8 mouse cellular contexts compared by ENCODE assay signal in genomic region chr9:62678550-62679155, GRCm38 (mm10). TPM values are rescaled to one million over a fixed set of nuclear protein-coding genes. Genes with fewer than 3 reads are reported as not detected.
A peak's percentile ranks its signal among the peaks of the same experiment; 100 is the strongest.
DNase-seq lines count a peak whose midpoint lies in the region; ATAC-seq and TF ChIP-seq lines count a peak whose summit lies in the region.

No protein-coding gene starts in this region.

- 6% methylated on average over 22 of the region's 22 CpGs for WGBS in forebrain, postnatal 0 days
- 9% methylated on average over 22 of the region's 22 CpGs for WGBS in intestine, embryonic 15.5 days
- WGBS in midbrain, postnatal 0 days: 7% methylated on average over 22 of the region's 22 CpGs

- no peak for TF ChIP-seq CTCF in forebrain, postnatal 0 days (IDR thresholded peaks at IDR 0.05; ENCODE audit: low read depth)
- no peak for TF ChIP-seq CTCF in midbrain, postnatal 0 days (IDR thresholded peaks at IDR 0.05)

- peaks cover 5% of the 10 kb centered on the region; the same call in 1 of the 2 replicates for H3K4me1 ChIP-seq in forebrain, postnatal 0 days (ENCODE audit: insufficient read depth)
- peaks cover 17% of the 10 kb centered on the region for H3K4me1 ChIP-seq in intestine, embryonic 15.5 days (replicated peaks)
- peaks cover 6% of the 10 kb centered on the region; the same call in 1 of the 2 replicates for H3K4me1 ChIP-seq in midbrain, postnatal 0 days (ENCODE audit: insufficient read depth, low read length)

- no peak overlapping the region for H3K27ac ChIP-seq in forebrain, postnatal 0 days (ENCODE audit: low read depth, low read length)
- H3K27ac ChIP-seq in intestine, embryonic 15.5 days: no peak overlapping the region
- H3K27ac ChIP-seq in midbrain, postnatal 0 days (ENCODE audit: low read depth, low read length): no peak overlapping the region

- peak overlapping the region; percentile 30 for H3K4me3 ChIP-seq in forebrain, postnatal 0 days (ENCODE audit: low read depth, low read length)
- H3K4me3 ChIP-seq in intestine, embryonic 15.5 days (replicated peaks): peak overlapping the region; percentile 45
- peak overlapping the region; percentile 25; the same call in 1 of the 2 replicates for H3K4me3 ChIP-seq in midbrain, postnatal 0 days (ENCODE audit: low read depth, low read length)

- no peaks in the 10 kb centered on the region for H3K36me3 ChIP-seq in forebrain, postnatal 0 days (ENCODE audit: insufficient read depth)
- H3K36me3 ChIP-seq in intestine, embryonic 15.5 days: no peaks in the 10 kb centered on the region
- no peaks in the 10 kb centered on the region for H3K36me3 ChIP-seq in midbrain, postnatal 0 days (ENCODE audit: insufficient read depth, low read length)

- DNase-seq in gastrocnemius, postnatal 10 days: peak; percentile 21
- DNase-seq in gastrocnemius, postnatal 36 days: no peak
- DNase-seq in MN1 (ENCODE audit: low spot score): peak; percentile 10
- DNase-seq in forebrain, postnatal 0 days: peak; percentile 22
- DNase-seq in midbrain, postnatal 0 days (ENCODE audit: low spot score): peak; percentile 22
- DNase-seq in thymus, adult 18-20 months: no peak
- DNase-seq in cerebellum, adult 11 months: no peak

- intact Hi-C loops in gastrocnemius, postnatal 36 days (cut with DNase I): no loop called here

- ATAC-seq in forebrain, postnatal 0 days: peak; percentile 27; the same call in 1 of the 2 replicates
- no peak for ATAC-seq in intestine, embryonic 15.5 days
- ATAC-seq in midbrain, postnatal 0 days (ENCODE audit: low FRiP score): no peak

- peaks cover 30% of the 10 kb centered on the region for H3K27me3 ChIP-seq in forebrain, postnatal 0 days (ENCODE audit: insufficient read depth, low read length)
- H3K27me3 ChIP-seq in intestine, embryonic 15.5 days (replicated peaks): peaks cover 38% of the 10 kb centered on the region
- H3K27me3 ChIP-seq in midbrain, postnatal 0 days (ENCODE audit: insufficient read depth, low read length): peaks cover 29% of the 10 kb centered on the region

- H3K9me3 ChIP-seq in forebrain, postnatal 0 days (ENCODE audit: low read length): no peaks in the 10 kb centered on the region
- no peaks in the 10 kb centered on the region for H3K9me3 ChIP-seq in intestine, embryonic 15.5 days
- no peaks in the 10 kb centered on the region for H3K9me3 ChIP-seq in midbrain, postnatal 0 days (ENCODE audit: low read length)

- peak overlapping the region; percentile 55 for H3K4me2 ChIP-seq in forebrain, postnatal 0 days (ENCODE audit: low read depth)
- peak overlapping the region; percentile 87 for H3K4me2 ChIP-seq in intestine, embryonic 15.5 days (replicated peaks)
- H3K4me2 ChIP-seq in midbrain, postnatal 0 days (ENCODE audit: low read depth, low read length, poor library complexity, severe bottlenecking): peak overlapping the region; percentile 63

- 0 out of 2 replicates have a peak overlapping the region, but pooled peaks have one; percentile 25 for H3K9ac ChIP-seq in forebrain, postnatal 0 days
- peak overlapping the region; percentile 22; the same call in 1 of the 2 replicates for H3K9ac ChIP-seq in intestine, embryonic 15.5 days
- H3K9ac ChIP-seq in midbrain, postnatal 0 days (replicated peaks; ENCODE audit: low read length, poor library complexity, severe bottlenecking): no peak overlapping the region

RNA-seq across cellular contexts. Expression of gene Itga11, which starts 1.0 kb away (rescaled TPM):
- 1 to 10 TPM; 5.4 to 9.0 TPM for total RNA-seq in gastrocnemius, postnatal 10 days (2021)
- 1 to 10 TPM; 3.2 to 3.3 TPM for total RNA-seq in gastrocnemius, postnatal 36 days (2021)
- 1.5 and 2.2 TPM in 2 replicates for total RNA-seq in forebrain, postnatal 0 days (2014; rRNA removed)
- polyA plus RNA-seq in forebrain, postnatal 0 days (2015; fragmentation: Nextera tagmentation; extraction: Ambion mirVana): 0.48 and 0.62 TPM in 2 replicates
- polyA plus RNA-seq in intestine, embryonic 15.5 days (2015; fragmentation: Nextera tagmentation; extraction: Ambion mirVana): 3.0 and 3.2 TPM in 2 replicates
- 2.3 and 2.6 TPM in 2 replicates for total RNA-seq in midbrain, postnatal 0 days (2014; rRNA removed)
- 0.52 and 0.65 TPM in 2 replicates for polyA plus RNA-seq in midbrain, postnatal 0 days (2015; fragmentation: Nextera tagmentation; extraction: Ambion mirVana)

Comparison
In these comparisons a context has a peak if more than half of its experiments do, and no peak if none do; other contexts are left out.
1. DNase-seq: peak in gastrocnemius, postnatal 10 days (single experiment), MN1 (single experiment), forebrain, postnatal 0 days (single experiment) and midbrain, postnatal 0 days (single experiment); none in gastrocnemius, postnatal 36 days (0 of 2), thymus, adult 18-20 months (0 of 2) and cerebellum, adult 11 months (single experiment).
2. Peak in every context shown above with its lines, with median percentiles within 50 percentile points of each other: H3K4me2 ChIP-seq and H3K4me3 ChIP-seq.